Mouse (Mus musculus) megakaryocyte progenitor cell, adult 5-6 weeks (primary cell): ENCODE measurements around the gene Zhx3. TPM values are rescaled to one million over a fixed set of nuclear protein-coding genes. Genes with fewer than 3 reads are reported as not detected.

Experiments
- ATAC-seq: replicated peaks from 2 replicates; pipeline ENCODE4 v1.8.0; 2016; ENCODE audit warnings: mild to moderate bottlenecking, moderate TSS enrichment, inconsistent platforms; ENCODE audit not compliant: poor library complexity
- total RNA-seq, 2 experiments: library from RNA; stranded (forward) in 1 of 2; stranded (reverse) in 1 of 2; fragments of 157-497, 149-512 nt in 1 of 2; fragments of 200-1000 nt in 1 of 2; gene quantifications; 2 replicates each; pipeline versions ENCODE4 v1.2.3 to v1.2.4; 2015 to 2017

Gene Zhx3
- total RNA-seq, 2 experiments from 2014 or later, result 3.1 to 5.9 TPM

DNA sequence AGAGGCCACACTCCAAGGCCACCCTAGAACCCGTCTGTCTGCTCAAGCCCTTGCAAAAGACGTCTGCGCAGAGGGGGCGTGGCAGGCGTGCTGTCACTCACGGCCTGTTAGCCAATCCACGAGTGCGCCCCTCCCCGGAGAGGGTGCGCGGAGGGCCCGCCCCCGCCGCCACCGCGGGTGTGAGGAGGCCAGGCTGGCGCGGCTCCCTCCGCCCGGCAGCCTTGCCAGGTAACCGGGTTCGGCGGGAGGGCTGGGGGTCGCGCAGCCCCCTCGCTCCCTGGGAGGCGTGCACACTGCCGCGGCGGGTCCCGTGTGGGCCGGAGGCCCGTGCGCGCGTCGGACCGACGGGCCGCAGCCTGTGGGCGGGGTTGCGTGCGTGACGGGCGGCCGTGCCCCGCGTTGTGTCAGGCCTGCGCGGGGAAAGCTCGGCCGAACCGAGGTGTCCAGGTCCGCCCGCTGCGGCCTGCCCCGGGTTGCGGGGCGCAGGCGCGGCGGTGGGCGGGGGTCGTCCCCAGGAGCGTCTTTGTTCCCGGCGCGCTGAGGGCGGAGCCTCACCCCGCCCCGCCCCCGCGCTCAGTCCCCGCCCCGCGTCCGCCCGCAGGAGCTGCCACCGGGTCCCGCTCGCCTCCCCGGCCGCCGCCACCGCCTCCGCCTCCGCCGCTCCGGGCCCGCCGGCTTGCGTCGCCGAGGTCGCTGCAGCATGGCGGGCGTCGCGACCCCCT, 141.5 kb downstream of the Zhx3 start, which contains the start of gene Plcg1:
Gene Plcg1 (plus strand): TSS at position 184 of the 722 bp plus-strand sequence.
- peak; percentile 81 for ATAC-seq

DNA sequence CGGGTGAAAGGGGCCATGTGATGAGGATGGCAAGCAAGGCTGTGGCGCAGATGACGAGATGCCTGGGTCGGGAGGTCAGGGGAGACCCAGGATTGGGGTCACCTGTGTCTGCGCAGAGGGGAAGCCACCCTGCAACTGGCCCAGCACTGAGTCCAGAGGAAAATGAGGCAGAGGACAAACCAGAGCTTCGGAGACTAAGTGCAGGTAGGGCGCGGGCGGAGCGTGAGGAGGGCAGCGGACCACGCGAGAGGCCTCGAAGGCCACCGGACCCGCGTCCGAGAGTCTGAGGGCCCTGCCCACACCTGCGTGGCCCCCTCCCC, 142.0 kb downstream of the Zhx3 start:
- ATAC-seq, result no peak; the same call in 1 of the 2 replicates

DNA sequence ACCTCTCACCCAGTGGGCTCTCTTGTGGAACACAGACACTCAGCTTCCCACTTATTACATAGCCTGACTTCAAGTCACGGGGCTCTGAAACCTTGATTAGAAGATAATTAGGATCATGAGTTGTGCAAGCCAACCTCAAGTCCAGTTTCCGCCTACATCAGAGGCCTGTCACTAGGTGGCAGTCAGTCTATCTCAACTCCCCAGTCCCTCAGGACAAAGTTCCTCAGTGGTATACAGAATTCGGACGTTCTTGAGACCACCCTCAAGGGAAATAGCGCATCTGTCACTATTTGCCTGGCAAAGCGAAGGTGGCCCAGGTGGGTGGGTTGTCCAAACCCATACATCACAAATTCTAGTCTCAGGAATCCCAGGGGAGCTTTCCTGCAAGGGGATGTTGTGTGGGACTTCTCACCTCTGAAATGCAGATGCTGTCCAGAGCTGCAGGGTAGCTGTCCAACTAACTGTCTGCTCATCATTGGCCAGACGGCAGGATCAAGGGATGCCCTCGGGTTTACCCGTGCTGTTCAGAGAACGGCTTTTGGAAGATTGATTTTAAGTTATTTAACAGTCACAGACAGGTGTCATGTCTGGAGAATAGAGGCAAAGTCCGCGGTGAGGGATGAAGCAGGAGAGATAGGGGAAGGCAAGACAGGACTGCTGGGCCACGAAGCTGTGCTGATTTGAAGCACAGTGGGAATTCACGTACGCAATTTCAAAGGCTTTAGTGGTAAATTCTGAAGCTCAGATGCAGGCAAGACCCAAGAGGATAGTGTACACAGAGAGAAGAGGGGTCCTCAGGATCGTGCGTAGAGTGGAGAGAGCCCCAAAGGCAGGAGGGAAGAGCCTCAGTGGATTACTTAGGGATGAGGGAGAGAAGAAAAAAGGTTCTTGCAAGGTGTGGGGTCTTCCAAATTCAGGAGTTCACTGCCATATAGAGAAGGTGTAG, 142.7 kb downstream of the Zhx3 start:
- ATAC-seq, result peak; percentile 55

DNA sequence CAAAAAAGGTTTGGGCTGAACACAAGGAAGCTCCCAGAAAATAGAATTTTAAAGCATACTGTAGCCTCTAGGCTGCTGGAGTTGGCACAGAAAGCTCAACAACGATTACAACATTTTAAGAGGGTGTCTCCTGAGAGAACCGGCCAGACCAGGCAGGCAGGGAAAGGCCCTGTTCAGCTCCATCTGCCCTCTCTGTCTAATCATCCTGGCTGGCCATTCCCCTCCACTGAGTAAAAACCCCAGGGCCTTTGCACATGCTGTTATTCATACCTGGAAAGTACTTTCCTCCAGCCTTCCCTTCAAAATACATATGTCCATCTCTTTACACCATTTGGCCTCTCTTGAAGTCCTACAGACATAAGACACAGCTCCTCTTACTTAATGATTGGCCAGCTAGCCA, 143.4 kb downstream of the Zhx3 start:
- no peak for ATAC-seq

DNA sequence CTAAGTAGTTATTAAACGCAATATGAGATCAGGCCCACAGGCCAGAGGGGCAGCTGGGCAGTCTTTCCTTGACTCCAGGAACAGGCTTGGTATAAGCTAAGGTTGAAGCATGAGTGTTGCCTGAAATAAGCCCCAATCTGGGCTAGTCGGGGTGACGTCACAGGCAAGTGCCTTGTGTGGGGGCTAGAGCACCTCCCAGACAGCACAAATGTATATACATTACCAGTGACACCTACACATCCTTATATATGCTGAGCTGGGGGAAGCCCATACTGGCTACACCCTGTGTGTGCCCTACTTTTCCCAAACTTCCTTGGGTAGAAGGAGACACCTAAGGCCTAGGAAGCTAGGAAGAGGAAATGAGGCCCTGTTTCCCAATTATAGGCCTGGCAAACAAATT, 143.8 kb downstream of the Zhx3 start:
- ATAC-seq, result no peak

DNA sequence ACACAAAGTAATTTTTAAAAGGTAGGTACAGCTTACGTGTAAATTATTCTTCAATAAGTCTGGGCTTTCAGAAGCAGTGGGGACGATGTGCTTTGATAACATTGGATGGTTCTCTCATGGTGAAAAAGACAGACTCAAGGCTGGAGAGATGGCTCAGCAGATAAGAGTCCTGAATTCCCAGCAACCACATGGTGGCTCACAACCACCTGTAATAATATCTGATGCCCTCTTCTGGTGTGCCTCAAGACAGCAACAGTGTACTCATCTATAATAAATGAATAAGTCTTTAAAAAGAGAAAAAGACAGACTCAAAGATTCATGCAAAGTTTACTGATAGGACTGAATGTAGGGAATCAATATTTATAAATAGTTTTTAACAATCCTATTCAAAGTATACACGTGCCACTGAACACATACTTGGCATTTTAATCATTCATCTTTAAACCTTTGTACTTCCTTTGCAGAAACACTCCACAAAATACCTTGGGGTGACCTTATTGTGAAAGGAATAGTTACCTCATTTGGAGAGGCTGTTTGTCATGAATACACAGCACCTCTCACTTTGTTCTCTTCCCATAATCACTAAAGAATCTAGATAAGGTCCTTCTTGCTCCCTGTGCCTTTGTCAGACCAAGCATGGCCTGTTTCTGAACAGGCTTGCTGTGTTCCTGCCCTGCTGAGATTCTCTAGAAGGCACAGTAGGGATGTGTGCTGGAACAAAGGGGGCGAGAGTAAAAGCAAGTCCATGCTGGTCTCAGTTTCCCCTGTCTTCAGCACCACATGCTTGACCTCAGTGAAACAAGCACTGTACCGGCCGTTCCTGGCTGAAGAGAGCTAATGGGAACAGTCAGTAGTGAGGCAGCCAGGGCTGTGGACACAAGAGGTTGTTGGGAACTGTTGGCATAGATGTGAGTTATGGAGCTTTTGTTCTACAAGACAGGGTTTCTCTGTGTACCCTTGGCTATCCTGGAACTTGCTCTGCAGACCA, 146.6 kb downstream of the Zhx3 start:
- ATAC-seq, result no peak

DNA sequence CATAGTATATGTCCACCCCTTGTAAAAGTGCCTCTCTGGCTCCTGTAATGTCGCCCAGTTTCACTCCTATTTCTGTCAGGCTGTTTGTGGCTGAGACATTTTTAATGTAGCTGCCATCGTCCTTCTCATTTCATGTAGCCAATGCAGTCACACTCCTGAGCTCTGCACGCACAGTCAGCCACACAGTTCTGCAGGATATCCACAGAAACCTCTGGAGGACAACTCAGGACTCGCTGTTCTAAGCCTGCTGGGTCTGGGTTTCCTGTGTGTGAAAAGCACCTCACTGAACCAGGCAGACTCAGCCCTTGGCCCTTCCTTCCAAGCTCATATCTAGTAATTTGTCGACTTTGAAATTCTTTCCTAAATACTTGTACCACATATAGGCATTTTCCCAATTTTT, 148.3 kb downstream of the Zhx3 start:
- ATAC-seq, result no peak

DNA sequence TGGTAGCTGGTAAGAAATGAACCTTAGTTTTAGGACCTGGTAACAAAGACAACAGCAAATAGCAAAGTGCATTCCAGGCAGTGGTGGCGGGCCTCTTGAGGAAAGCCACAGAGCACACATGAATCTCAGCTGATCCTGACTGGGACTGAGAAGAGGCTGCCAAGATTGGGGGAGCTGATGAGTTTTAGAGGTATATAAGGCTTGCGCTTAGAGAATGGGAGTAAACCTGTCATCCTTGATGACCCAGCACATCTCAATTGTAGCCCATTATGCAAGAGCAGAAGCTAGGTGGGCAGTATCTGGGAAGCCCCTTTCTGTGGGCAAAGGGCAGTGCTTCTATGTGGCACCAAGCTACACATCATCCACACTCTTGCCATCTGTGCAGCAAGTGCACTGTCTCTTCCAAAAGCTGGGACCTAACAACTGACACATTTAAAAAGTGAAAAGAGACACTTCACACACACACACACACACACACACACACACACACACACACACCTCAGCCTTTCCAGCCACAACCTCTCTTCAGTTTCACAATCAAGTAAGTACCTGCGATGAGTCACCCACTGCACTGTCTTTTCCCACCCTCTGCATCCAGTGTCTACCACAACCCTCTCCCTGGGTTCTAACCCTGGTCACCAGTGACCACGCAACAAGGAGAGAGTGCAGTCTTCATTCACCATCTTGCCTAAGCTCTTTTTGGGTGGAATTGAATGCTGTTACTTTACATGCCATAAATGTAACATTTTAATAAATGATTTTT, 149.0 kb downstream of the Zhx3 start:
- peak; percentile 15; the same call in 1 of the 2 replicates for ATAC-seq

DNA sequence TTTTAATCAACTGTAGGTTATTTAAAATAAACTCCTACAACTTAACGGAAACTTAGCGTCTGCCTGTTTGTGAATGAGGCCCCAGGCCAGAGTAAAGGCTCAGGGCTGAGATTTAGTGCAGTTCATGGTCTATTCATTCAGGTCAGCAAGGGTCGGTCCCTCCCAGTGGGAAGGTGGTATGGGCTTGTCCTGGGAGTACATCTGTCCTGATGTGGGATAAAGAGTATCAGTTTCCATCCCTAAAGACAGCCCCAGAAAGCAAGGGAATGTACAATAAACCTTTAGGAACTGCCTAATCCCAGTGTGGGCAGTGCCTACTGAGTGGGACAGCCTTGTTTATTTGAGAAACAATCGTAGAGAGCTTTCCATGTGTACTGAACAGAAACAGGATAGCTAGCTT, 150.1 kb downstream of the Zhx3 start:
- ATAC-seq, result no peak

DNA sequence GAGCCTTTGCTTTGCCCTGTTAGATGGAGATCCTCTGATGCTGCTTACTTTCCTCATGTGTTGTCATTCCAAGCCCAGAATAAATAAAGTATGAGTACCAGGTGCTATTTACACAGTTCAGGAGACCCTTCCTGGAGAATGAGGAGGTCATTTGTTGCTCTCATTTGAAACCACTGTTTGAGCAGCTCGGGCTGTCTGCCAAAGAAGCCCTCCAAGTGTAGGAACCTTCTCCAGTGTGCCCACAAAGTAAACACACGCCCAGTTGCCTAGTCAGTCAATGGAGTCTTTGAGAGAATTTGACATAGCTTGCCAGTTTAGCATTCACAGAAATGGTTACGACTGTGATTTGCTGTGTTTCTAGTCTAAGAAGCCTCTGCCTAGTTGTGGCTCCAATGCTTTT, 154.0 kb downstream of the Zhx3 start:
- no peak for ATAC-seq

DNA sequence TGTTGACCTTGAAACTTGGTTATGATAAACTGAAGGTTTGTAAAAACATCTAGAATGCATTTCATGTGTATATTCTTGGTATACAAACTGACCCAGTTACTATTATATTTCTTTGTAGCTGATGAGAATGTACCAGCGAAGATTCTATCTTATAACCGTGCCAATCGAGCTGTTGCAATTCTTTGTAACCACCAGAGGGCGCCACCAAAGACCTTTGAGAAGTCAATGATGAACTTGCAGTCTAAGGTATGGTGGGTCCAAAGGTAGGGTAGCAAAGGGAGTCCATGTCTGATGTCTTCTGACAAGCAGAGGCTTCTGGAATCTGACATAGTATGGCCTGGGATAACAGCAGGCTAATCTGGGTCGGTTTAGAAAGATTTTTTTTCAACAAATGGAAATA, 155.5 kb downstream of the Zhx3 start:
- peak; percentile 80 for ATAC-seq

DNA sequence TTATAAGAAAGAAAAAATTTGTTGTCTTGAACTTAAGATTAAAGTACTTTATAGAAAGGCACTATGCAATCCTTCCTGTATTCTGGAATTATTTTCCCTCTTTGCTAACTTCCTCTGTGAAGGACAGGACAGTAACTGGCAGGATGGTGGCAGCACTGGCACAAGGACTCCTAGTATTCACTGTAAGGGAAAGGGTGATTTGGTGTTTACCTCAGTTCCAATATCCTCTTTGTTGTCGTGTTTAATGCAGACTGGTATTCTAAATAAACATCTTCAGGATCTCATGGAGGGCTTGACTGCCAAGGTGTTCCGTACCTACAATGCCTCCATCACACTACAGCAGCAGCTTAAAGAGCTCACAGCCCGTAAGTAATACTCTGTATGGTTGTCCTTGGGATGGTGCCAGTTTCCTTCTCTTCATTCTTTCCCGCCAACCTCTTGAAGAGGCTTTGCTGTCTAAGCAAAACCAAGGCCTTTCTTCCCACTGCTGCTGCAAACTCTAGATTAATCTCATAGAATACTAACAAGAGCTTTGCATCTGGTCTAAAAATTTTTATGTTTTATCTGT, 157.3 kb downstream of the Zhx3 start:
- ATAC-seq, result no peak

DNA sequence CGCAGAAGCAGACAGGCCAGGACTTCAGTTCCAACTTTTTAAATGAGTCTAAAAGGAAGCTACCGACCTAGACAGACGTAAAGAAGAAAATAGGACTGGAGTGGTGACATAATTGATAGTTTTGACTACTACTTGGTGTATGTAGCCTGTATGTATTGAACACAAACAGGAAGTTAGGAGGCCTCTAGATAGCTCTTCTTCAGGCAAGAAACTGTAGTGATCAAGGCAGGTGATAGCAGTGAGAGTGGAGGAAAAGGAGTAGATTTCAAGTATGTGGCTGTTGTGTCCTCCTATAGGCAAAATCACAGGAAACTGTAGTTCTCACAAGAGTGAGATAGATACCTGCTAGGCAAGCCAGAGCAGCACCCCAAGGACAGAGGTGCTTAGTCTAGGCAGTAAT, 165.1 kb downstream of the Zhx3 start:
- 0 out of 2 replicates have a peak, but pooled peaks have one; percentile 34 for ATAC-seq

DNA sequence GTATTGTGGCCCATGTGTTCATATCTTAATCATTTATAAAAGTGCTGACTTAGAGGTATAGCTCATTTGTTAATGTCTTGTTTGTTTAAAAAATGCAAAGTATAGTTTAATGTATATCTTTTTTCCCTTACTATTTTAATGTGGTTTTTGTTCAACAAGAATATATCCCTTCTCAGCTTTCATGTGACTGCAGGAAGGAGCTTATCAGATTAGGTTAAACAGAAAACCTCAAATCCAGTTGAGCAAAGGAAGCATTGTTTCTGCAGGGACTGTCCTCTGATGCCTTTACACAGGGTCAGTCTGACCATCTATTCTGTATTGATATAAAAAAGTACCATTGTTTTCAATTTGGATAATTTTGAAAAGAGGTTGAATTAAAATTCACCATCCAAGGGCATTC, 170.0 kb downstream of the Zhx3 start:
- ATAC-seq, result no peak

DNA sequence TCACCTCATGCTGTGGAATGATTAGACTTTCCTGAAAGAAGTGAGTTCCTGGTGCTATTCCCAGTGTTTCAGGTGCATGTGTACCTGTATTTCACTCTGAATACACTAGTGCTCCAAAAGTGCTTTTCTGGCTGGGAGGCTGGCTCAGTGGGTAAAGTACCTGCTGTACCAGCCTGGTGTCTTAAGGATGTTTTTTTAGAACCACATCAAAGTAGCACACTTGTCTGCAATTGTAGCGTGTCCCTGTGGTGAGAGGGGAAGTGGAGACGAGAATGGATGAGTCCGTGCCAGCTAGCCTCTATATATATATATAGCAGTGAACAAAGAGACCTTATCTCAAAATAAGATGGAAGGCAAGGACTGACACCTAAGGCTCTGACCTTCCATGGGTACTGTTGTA, 171.2 kb downstream of the Zhx3 start:
- ATAC-seq, result no peak

DNA sequence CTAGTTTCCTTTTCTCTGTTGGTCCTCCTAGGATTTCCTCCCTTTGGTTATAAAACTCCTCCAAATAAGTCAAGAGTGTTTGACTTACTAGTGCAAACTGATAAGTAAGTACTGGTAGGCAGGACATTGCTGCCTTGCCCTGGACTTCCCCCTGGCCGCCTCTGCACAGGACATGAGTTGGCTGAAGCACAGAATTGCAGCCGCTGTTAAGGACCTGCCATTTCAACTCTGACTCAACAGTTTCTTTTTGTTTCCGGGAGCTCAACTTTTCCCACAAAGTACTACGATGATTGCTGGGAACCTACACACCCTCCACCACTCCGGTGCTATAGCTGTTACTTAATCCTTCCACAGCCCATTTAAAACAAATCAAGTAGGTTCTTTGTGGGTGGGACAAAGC, 172.5 kb downstream of the Zhx3 start:
- peak; percentile 69 for ATAC-seq
